Mouse (Mus musculus): ENCODE measurements at regions not wholly inside any gene's neighbourhood (a gene's known extent, or its start where the extent isn't known, plus 50 kb on each side); places are given as distances from the start of the nearest gene placed in this dataset.

GRCm38 (mm10) chr19:36229315-36229714 lies 109.4 kb upstream of the Ankrd1 start:
- no peak for DNase-seq

GRCm38 (mm10) chr19:36229941-36230340 lies 110.0 kb upstream of the Ankrd1 start:
- DNase-seq: no peak
- intact Hi-C loops (cut with DNase I): no loop called here

More at GRCm38 (mm10) chr19:36229315-36229714, 109.4 kb upstream of the Ankrd1 start:
- intact Hi-C loops (cut with DNase I): no loop called here

GRCm38 (mm10) chr19:36235131-36235530 lies 113.0 kb upstream of the Pcgf5 start:
- intact Hi-C loops (cut with DNase I): no loop called here
- no peak for DNase-seq

- intact Hi-C loops (cut with DNase I): no loop called here
- no peak for DNase-seq
These were observed 111.3 kb upstream of the Pcgf5 start for GRCm38 (mm10) chr19:36236576-36237345.

GRCm38 (mm10) chr19:36237751-36238150 lies 110.4 kb upstream of the Pcgf5 start:
- intact Hi-C loops (cut with DNase I): no loop called here
- no peak for DNase-seq

GRCm38 (mm10) chr19:36238536-36238935 lies 109.6 kb upstream of the Pcgf5 start:
- DNase-seq: no peak
- intact Hi-C loops (cut with DNase I): no loop called here

- DNase-seq: no peak
- intact Hi-C loops (cut with DNase I): no loop called here
These were observed 105.7 kb upstream of the Pcgf5 start for GRCm38 (mm10) chr19:36242396-36242795.

GRCm38 (mm10) chr19:36242946-36243345 lies 105.2 kb upstream of the Pcgf5 start:
- no peak for DNase-seq
- intact Hi-C loops (cut with DNase I): no loop called here

- DNase-seq: no peak
- intact Hi-C loops (cut with DNase I): no loop called here
These were observed 95.6 kb upstream of the Pcgf5 start for GRCm38 (mm10) chr19:36252522-36252921.

- peak in 1 of 2 experiments; percentile 6 for DNase-seq
- intact Hi-C loops (cut with DNase I): no loop called here
These were observed 90.2 kb upstream of the Pcgf5 start for GRCm38 (mm10) chr19:36257748-36258538.

- DNase-seq: no peak
- intact Hi-C loops (cut with DNase I): no loop called here
These were observed 86.3 kb upstream of the Pcgf5 start for GRCm38 (mm10) chr19:36261819-36262218.

- intact Hi-C loops (cut with DNase I): no loop called here
- no peak for DNase-seq
These were observed 84.2 kb upstream of the Pcgf5 start for GRCm38 (mm10) chr19:36263923-36264322.

GRCm38 (mm10) chr19:36264397-36264796 lies 83.7 kb upstream of the Pcgf5 start:
- DNase-seq: peak in 1 of 2 experiments; percentile 11
- intact Hi-C loops (cut with DNase I): no loop called here

GRCm38 (mm10) chr19:36265276-36265675 lies 82.8 kb upstream of the Pcgf5 start:
- intact Hi-C loops (cut with DNase I): no loop called here

GRCm38 (mm10) chr19:36266346-36266745 lies 81.8 kb upstream of the Pcgf5 start:
- no peak for DNase-seq
- intact Hi-C loops (cut with DNase I): no loop called here

More at GRCm38 (mm10) chr19:36265276-36265675, 82.8 kb upstream of the Pcgf5 start:
- no peak for DNase-seq

GRCm38 (mm10) chr19:36273466-36273865 lies 74.6 kb upstream of the Pcgf5 start:
- DNase-seq: no peak
- intact Hi-C loops (cut with DNase I): no loop called here

- DNase-seq: no peak
- intact Hi-C loops (cut with DNase I): no loop called here
These were observed 62.6 kb upstream of the Pcgf5 start for GRCm38 (mm10) chr19:36285465-36285864.

GRCm38 (mm10) chr19:36290778-36291177 lies 57.3 kb upstream of the Pcgf5 start:
- intact Hi-C loops (cut with DNase I): no loop called here

GRCm38 (mm10) chr19:36293177-36293969 lies 54.7 kb upstream of the Pcgf5 start:
- no peak for DNase-seq
- intact Hi-C loops (cut with DNase I): no loop called here

More at GRCm38 (mm10) chr19:36290778-36291177, 57.3 kb upstream of the Pcgf5 start:
- DNase-seq: no peak
